Mouse (Mus musculus) brown adipose tissue, adult 24 weeks (tissue): ENCODE measurements around the gene Gsk3b. TPM values are rescaled to one million over a fixed set of nuclear protein-coding genes. Genes with fewer than 3 reads are reported as not detected.
"Not testable (repeated sequence)": the region's sequence is repeated elsewhere in the genome, so short reads cannot be mapped to it uniquely, and the experiment has no call there.

Experiments
- H3K27ac ChIP-seq: fragments of 200-500 bp; replicated peaks from 2 replicates; pipeline ENCODE4 v1.5.1; 2012; ENCODE audit warnings: low read depth, mild to moderate bottlenecking, low read length
- H3K4me1 ChIP-seq: fragments of 200-500 bp; 2 replicates; pipeline ENCODE4 v1.6.1; 2012; ENCODE audit warnings: low read length, mixed read lengths; ENCODE audit not compliant: control insufficient read depth, insufficient read depth, insufficient read length
- H3K4me3 ChIP-seq: fragments of 200-500 bp; 2 replicates; pipeline ENCODE4 v1.5.1; 2012; ENCODE audit warnings: low read depth, mild to moderate bottlenecking, low read length, moderate library complexity; ENCODE audit not compliant: insufficient read depth
- polyA plus RNA-seq: library from polyadenylated mRNA; stranded (reverse); fragments of >200 nt; gene quantifications from 2 replicates; pipeline ENCODE4 v1.2.4, GENCODE M21; 2012; ENCODE audit not compliant: missing spikeins, insufficient read depth, insufficient read length

Gsk3b gene
- 32.5 and 47.5 TPM in 2 replicates for polyA plus RNA-seq

- peak within 1 kb of the TSS; percentile 91 for H3K27ac ChIP-seq
- H3K4me3 ChIP-seq, result peak within 1 kb of the TSS; percentile 83
- H3K4me1 ChIP-seq, result 0 out of 2 replicates have a peak, but pooled peaks cover 4% of the 10 kb centered on the region
Observed at GRCm38 (mm10) chr16:38088629-38089446, at the start of gene Gsk3b. Gsk3b (plus strand) TSS chr16:38089001.

GRCm38 (mm10) chr16:38042160-38042559, 46.6 kb upstream of the Gsk3b start:
- Histone ChIP-seq H3K4me3 (no peak overlapping the region), H3K27ac (no peak overlapping the region), H3K4me1 (no peaks in the 10 kb centered on the region)

GRCm38 (mm10) chr16:38044551-38044950, 44.2 kb upstream of the Gsk3b start:
- H3K4me1 ChIP-seq, result 0 out of 2 replicates have a peak, but pooled peaks cover 3% of the 10 kb centered on the region
- H3K27ac ChIP-seq, result no peak overlapping the region
- H3K4me3 ChIP-seq, result no peak overlapping the region

- Histone ChIP-seq H3K27ac (no peak overlapping the region), H3K4me1 (0 out of 2 replicates have a peak, but pooled peaks cover 3% of the 10 kb centered on the region), H3K4me3 (peak overlapping the region; percentile 22; the same call in 1 of the 2 replicates)
Observed at GRCm38 (mm10) chr16:38047781-38048558, 40.8 kb upstream of the Gsk3b start.

GRCm38 (mm10) chr16:38057898-38058297, 30.9 kb upstream of the Gsk3b start:
- H3K27ac ChIP-seq, result no peak overlapping the region
- H3K4me1 ChIP-seq, result no peaks in the 10 kb centered on the region
- H3K4me3 ChIP-seq, result no peak overlapping the region

GRCm38 (mm10) chr16:38058836-38059235, 30.0 kb upstream of the Gsk3b start:
- H3K4me3 ChIP-seq, result no peak overlapping the region
- no peaks in the 10 kb centered on the region for H3K4me1 ChIP-seq
- no peak overlapping the region for H3K27ac ChIP-seq

- Histone ChIP-seq H3K27ac (no peak overlapping the region), H3K4me3 (no peak overlapping the region), H3K4me1 (no peaks in the 10 kb centered on the region)
Observed at GRCm38 (mm10) chr16:38059631-38060030, 29.2 kb upstream of the Gsk3b start.

GRCm38 (mm10) chr16:38073859-38074631, 14.8 kb upstream of the Gsk3b start:
- H3K4me1 ChIP-seq, H3K4me3 ChIP-seq, H3K27ac ChIP-seq: not testable (repeated sequence)

GRCm38 (mm10) chr16:38080201-38080600, 8.6 kb upstream of the Gsk3b start:
- Histone ChIP-seq H3K4me1 (peaks cover 3% of the 10 kb centered on the region; the same call in 1 of the 2 replicates), H3K4me3 (no peak overlapping the region), H3K27ac (no peak overlapping the region)

GRCm38 (mm10) chr16:38087231-38087630, 1.6 kb upstream of the Gsk3b start:
- Histone ChIP-seq H3K27ac (peak overlapping the region; percentile 50), H3K4me3 (peak overlapping the region; percentile 83)

GRCm38 (mm10) chr16:38087645-38088125, 1.1 kb upstream of the Gsk3b start:
- Histone ChIP-seq H3K27ac (peak overlapping the region; percentile 68), H3K4me1 (0 out of 2 replicates have a peak, but pooled peaks cover 2% of the 10 kb centered on the region), H3K4me3 (peak overlapping the region; percentile 83)

More at GRCm38 (mm10) chr16:38087231-38087630, 1.6 kb upstream of the Gsk3b start:
- H3K4me1 ChIP-seq, result peaks cover 3% of the 10 kb centered on the region; the same call in 1 of the 2 replicates

- peak overlapping the region; percentile 83 for H3K4me3 ChIP-seq
- H3K4me1 ChIP-seq, result 0 out of 2 replicates have a peak, but pooled peaks cover 4% of the 10 kb centered on the region
- peak overlapping the region; percentile 68 for H3K27ac ChIP-seq
Observed at GRCm38 (mm10) chr16:38088126-38088628, 624 bp upstream of the Gsk3b start.

GRCm38 (mm10) chr16:38089447-38090170, 808 bp downstream of the Gsk3b start:
- peak overlapping the region; percentile 80 for H3K4me3 ChIP-seq
- peaks cover 9% of the 10 kb centered on the region; the same call in 1 of the 2 replicates for H3K4me1 ChIP-seq
- peak overlapping the region; percentile 85 for H3K27ac ChIP-seq
